Mouse (Mus musculus) small intestine, adult 2 months (tissue): ENCODE data around the gene Myo9b. TPM values are rescaled to one million over a fixed set of nuclear protein-coding genes. Genes with fewer than 3 reads are reported as not detected.
A peak's percentile ranks its signal among the peaks of the same experiment; 100 is the strongest.

Source experiments
- H3K27ac ChIP-seq: fragments of 200-500 bp; 2 replicates; pipeline ENCODE4 v1.5.1; 2012; ENCODE audit warnings: low read depth, low read length, control low read depth, inconsistent platforms; ENCODE audit not compliant: insufficient read depth
- H3K27me3 ChIP-seq: fragments of 200-500 bp; 2 replicates; pipeline ENCODE4 v1.6.1; 2012; ENCODE audit warnings: mild to moderate bottlenecking, moderate library complexity, low read length, inconsistent platforms; ENCODE audit not compliant: control insufficient read depth, insufficient read depth
- H3K36me3 ChIP-seq: fragments of 200-500 bp; 2 replicates; pipeline ENCODE4 v1.6.1; 2012; ENCODE audit warnings: mild to moderate bottlenecking, low read length, control low read depth, inconsistent platforms; ENCODE audit not compliant: control insufficient read depth, insufficient read depth
- H3K4me1 ChIP-seq: fragments of 200-500 bp; 2 replicates; pipeline ENCODE4 v1.6.1; 2012; ENCODE audit warnings: low read length, inconsistent platforms, mixed read lengths; ENCODE audit not compliant: control insufficient read depth, insufficient read depth, insufficient read length
- H3K4me3 ChIP-seq: fragments of 200-500 bp; 2 replicates; pipeline ENCODE4 v1.5.1; 2012; ENCODE audit warnings: low read depth, mild to moderate bottlenecking, control low read depth, inconsistent platforms, low read length, moderate library complexity
- CTCF ChIP-seq: fragments of 200-500 bp; IDR thresholded peaks from 2 replicates; pipeline ENCODE4 v1.5.1; 2012; ENCODE audit warnings: low read depth, mild to moderate bottlenecking, control low read depth, inconsistent platforms, low read length, moderate library complexity, mixed read lengths; ENCODE audit not compliant: insufficient replicate concordance, insufficient read length; ENCODE audit errors: extremely low read depth
- POLR2A ChIP-seq: fragments of 200-500 bp; IDR thresholded peaks from 2 replicates; pipeline ENCODE4 v1.6.1; 2012; ENCODE audit warnings: low read depth, mild to moderate bottlenecking, control low read depth, inconsistent platforms, low read length, moderate library complexity
- WGBS: fragments of 180-500 bp; shearing (Covaris S2); methylation state at CpG from one replicate; pipeline ENCODE4 v1.1.7; 2018; 5-methylcytosine and 5-hydroxymethylcytosine counted together
- polyA plus RNA-seq: library from polyadenylated mRNA; depleted of rRNA; stranded (reverse); fragments of >200 nt; gene quantifications from 2 replicates; pipeline ENCODE4 v1.2.3, GENCODE M21; 2012

The Myo9b gene
- polyA plus RNA-seq, 1 experiment: 28.1 TPM

DNA sequence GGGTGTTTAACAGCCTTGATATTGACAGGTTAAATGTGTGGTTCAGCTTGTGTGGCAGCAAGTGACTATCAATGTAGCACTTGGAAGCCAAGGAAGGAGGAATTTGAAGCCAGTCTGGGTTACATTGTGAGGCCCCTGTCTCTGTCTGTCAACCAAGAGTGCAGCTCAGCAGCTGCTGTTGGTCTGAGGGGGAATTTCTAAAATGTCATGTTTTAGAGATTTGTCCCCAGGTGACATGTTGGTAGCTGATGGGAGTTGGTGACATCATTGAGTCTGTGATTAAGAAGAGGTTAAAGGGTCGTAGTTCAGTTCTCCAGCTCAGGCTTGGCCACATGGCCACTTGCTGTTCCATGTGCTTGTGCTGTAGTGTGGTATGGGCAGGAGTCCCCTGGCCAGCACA, 24.9 kb downstream of the Myo9b start:
- WGBS: 80% methylated on average over 1 of the region's 1 CpGs
- H3K4me3 ChIP-seq: no peak overlapping the region
- H3K36me3 ChIP-seq: peaks cover 5% of the 10 kb centered on the region
- TF ChIP-seq CTCF (no peak), POLR2A (no peak)
- no peak overlapping the region for H3K27ac ChIP-seq
- H3K4me1 ChIP-seq: peaks cover 8% of the 10 kb centered on the region
- H3K27me3 ChIP-seq: no peaks in the 10 kb centered on the region

DNA sequence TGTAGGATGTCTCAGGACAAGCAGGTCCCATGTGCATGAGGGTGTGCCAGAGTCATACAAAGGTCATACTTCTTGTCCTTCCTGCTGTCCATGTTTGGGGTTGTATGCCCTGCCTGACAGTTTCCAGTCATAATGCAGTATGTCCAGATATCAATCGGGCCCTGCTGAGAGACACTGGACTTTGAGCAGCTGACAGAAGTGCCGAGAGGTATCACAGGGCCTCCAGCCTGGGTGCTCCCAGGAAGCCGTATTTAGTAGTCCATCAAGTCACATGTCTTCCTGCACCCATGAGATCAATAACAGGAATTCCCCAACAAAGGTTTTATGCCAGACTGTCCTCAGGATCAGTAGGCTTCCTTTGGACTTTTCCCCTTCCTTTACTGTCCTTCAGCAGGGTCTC, 27.2 kb downstream of the Myo9b start:
- WGBS: 29% methylated on average over 3 of the region's 3 CpGs
- Histone ChIP-seq H3K4me1 (peaks cover 8% of the 10 kb centered on the region), H3K27ac (peak overlapping the region; percentile 52; the same call in 1 of the 2 replicates), H3K36me3 (peaks cover 4% of the 10 kb centered on the region), H3K27me3 (no peaks in the 10 kb centered on the region), H3K4me3 (no peak overlapping the region)
- TF ChIP-seq POLR2A: no peak
- TF ChIP-seq CTCF: no peak

DNA sequence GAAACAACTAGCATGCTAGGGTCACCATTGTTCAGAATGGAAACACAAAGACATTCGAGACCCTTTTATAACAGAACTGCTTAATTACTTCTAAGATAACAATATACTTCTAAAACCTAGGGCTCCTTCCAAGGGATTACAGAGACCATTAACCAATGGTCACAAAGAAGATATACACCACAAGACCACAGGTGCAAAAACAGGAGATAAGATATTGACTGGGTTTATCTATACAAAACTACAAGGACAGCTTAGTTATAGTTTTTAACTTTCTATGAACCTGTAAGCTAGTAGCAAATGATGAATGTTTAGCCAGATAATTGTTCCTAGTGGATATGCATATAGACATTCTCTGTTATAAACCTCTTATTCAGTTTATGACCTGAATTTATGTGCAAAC, 30.3 kb downstream of the Myo9b start:
- H3K27me3 ChIP-seq: no peaks in the 10 kb centered on the region
- TF ChIP-seq CTCF (no peak), POLR2A (no peak)

DNA sequence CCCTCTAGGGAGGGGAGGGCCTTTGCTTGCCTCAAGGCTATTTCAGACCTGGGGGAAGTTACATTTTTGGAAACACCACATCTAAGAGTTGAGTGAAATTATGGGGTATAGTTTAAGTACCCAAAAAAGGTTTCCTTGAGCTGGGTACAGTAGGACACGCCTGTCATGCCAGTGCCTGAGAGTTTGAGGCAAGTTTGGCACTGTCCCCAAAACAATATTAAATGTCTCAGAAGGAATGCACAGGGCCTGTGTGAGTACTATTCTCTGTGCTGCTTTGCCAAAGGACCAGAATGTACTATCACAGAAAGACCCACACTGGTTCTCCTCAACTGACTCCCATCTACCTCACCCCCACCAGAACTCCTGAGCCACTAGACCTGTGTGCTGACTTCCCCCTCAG, 31.1 kb downstream of the Myo9b start:
- WGBS: 81% methylated on average over 1 of the region's 1 CpGs
- Histone ChIP-seq H3K27me3 (no peaks in the 10 kb centered on the region), H3K36me3 (peaks cover 2% of the 10 kb centered on the region), H3K4me1 (peaks cover 7% of the 10 kb centered on the region; the same call in 1 of the 2 replicates), H3K4me3 (no peak overlapping the region), H3K27ac (no peak overlapping the region)
- TF ChIP-seq CTCF: no peak
- no peak for TF ChIP-seq POLR2A

More for the DNA sequence above, 30.3 kb downstream of the Myo9b start:
- H3K4me3 ChIP-seq: no peak overlapping the region
- 86% methylated on average over 1 of the region's 1 CpGs for WGBS
- H3K4me1 ChIP-seq: peaks cover 7% of the 10 kb centered on the region
- no peak overlapping the region for H3K27ac ChIP-seq
- H3K36me3 ChIP-seq: peaks cover 2% of the 10 kb centered on the region

DNA sequence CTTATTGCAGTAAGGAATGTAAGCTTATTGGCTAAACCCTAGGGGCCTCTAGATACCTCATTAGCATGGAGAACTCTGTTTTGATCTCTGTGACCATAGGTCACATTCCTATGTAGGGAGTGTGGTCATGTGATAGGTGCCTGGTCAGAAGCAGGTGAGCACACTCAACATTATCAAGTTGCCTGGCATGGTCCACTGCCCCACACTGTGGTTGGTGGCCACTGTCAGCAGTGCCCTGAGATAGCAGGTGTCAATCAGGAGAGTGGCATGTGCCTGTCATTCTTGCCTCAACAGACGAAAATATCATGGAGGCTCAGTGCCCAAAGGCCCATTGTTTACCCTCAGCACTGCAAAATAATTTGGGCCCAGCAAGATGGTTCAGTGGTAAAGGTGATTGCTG, 33.5 kb downstream of the Myo9b start:
- Histone ChIP-seq H3K27me3 (no peaks in the 10 kb centered on the region), H3K4me3 (no peak overlapping the region), H3K36me3 (peaks cover 2% of the 10 kb centered on the region), H3K4me1 (peaks cover 2% of the 10 kb centered on the region; the same call in 1 of the 2 replicates), H3K27ac (no peak overlapping the region)
- 64% methylated on average over 1 of the region's 1 CpGs for WGBS
- TF ChIP-seq POLR2A: no peak
- TF ChIP-seq CTCF: no peak

DNA sequence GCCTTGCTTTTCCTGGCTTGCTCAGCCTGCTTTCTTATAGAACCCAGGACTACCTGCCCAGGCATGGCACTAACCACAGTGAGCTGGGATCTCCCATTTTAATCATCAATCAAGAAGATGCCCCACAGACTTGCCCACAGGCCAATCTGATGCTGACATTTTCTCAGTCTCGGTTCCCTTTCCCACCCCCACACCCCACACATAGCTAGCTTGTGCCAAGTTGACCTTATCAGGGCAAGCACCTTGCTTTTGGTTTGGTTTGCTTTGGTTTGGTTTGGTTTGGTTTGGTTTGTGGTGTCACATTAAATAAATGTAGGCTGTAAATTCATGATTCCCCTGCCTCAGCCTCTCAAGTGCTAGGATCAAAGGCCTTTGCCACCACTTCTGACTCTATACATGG, 34.9 kb downstream of the Myo9b start:
- Histone ChIP-seq H3K36me3 (peaks cover 2% of the 10 kb centered on the region), H3K4me1 (peaks cover 2% of the 10 kb centered on the region; the same call in 1 of the 2 replicates), H3K4me3 (no peak overlapping the region), H3K27ac (no peak overlapping the region), H3K27me3 (no peaks in the 10 kb centered on the region)
- TF ChIP-seq POLR2A (no peak), CTCF (no peak)
- WGBS: 74% methylated on average over 1 of the region's 1 CpGs

DNA sequence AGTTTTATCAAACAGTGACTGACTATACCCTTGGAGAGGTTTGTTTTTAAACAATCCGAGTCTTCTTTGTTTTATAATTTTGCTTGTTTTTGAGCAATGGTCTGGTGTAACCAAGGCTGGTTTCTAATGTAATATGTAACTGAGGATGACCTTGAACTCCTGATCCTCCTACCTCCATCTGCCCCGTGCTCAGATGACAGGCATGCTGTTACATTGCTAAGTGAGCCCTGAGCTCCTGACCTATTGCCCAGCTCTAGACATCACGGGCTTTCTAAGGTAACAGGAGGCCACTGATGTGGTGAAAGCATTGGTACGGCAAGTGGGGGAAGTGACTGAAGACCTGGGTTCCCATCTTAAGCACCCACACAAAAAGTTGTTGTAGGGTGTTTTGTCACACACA, 35.4 kb downstream of the Myo9b start:
- WGBS: 74% methylated on average over 4 of the region's 4 CpGs
- TF ChIP-seq CTCF: no peak
- no peak for TF ChIP-seq POLR2A
- H3K4me3 ChIP-seq: no peak overlapping the region
- H3K27me3 ChIP-seq: no peaks in the 10 kb centered on the region
- no peak overlapping the region for H3K27ac ChIP-seq
- peaks cover 2% of the 10 kb centered on the region for H3K36me3 ChIP-seq
- peaks cover 2% of the 10 kb centered on the region; the same call in 1 of the 2 replicates for H3K4me1 ChIP-seq
